Mouse (Mus musculus) heart, embryonic 13.5 days (tissue): ENCODE results near the gene Dnaja2. TPM values are rescaled to one million over a fixed set of nuclear protein-coding genes. Genes with fewer than 3 reads are reported as not detected.

Experiments
- ATAC-seq: fragments of 200-750 bp; cut with Nextera tagmentation; 2 replicates; pipeline ENCODE4 v1.8.0; 2017; ENCODE audit warnings: moderate TSS enrichment; ENCODE audit not compliant: insufficient number of reproducible peaks, low FRiP score, low TSS enrichment; ENCODE audit errors: extremely low read depth
- H3K27ac ChIP-seq: fragments of 300-500 bp; sonication (generic); replicated peaks from 2 replicates; pipeline ENCODE4 v1.5.1; 2015; ENCODE audit warnings: moderate library complexity, mild to moderate bottlenecking, inconsistent platforms
- H3K27me3 ChIP-seq: fragments of 300-500 bp; sonication (generic); replicated peaks from 2 replicates; pipeline ENCODE4 v1.6.1; 2015; ENCODE audit warnings: mild to moderate bottlenecking, inconsistent platforms
- H3K36me3 ChIP-seq: fragments of 300-500 bp; sonication (generic); 2 replicates; pipeline ENCODE4 v1.6.1; 2015; ENCODE audit warnings: mild to moderate bottlenecking, inconsistent platforms
- H3K4me1 ChIP-seq: fragments of 300-500 bp; sonication (generic); 2 replicates; pipeline ENCODE4 v1.6.1; 2015; ENCODE audit warnings: inconsistent platforms
- H3K4me2 ChIP-seq: fragments of 300-500 bp; sonication (generic); 2 replicates; pipeline ENCODE4 v1.6.1; 2015; ENCODE audit warnings: inconsistent platforms, mild to moderate bottlenecking, moderate library complexity
- H3K4me3 ChIP-seq: fragments of 300-500 bp; sonication (generic); 2 replicates; pipeline ENCODE4 v1.5.1; 2015; ENCODE audit warnings: moderate library complexity, mild to moderate bottlenecking, inconsistent platforms
- H3K9ac ChIP-seq: fragments of 300-500 bp; sonication (generic); 2 replicates; pipeline ENCODE4 v1.6.1; 2015; ENCODE audit warnings: inconsistent platforms, mild to moderate bottlenecking, moderate library complexity
- H3K9me3 ChIP-seq: fragments of 300-500 bp; sonication (generic); 2 replicates; pipeline ENCODE4 v1.6.1; 2016; ENCODE audit warnings: inconsistent platforms
- WGBS: fragments of 180-500 bp; shearing (Covaris S2); methylation state at CpG from one replicate; pipeline ENCODE4 v1.1.7; 2015; ENCODE audit warnings: mixed read lengths; 5-methylcytosine and 5-hydroxymethylcytosine counted together
- polyA plus RNA-seq: library from polyadenylated mRNA; unstranded; fragments of >200 nt; fragmentation: Nextera tagmentation; extraction: Ambion mirVana; gene quantifications from 2 replicates; pipeline ENCODE4 v1.2.1, GENCODE M21; 2015

Gene Dnaja2
- polyA plus RNA-seq, result 126 and 137 TPM in 2 replicates

DNA sequence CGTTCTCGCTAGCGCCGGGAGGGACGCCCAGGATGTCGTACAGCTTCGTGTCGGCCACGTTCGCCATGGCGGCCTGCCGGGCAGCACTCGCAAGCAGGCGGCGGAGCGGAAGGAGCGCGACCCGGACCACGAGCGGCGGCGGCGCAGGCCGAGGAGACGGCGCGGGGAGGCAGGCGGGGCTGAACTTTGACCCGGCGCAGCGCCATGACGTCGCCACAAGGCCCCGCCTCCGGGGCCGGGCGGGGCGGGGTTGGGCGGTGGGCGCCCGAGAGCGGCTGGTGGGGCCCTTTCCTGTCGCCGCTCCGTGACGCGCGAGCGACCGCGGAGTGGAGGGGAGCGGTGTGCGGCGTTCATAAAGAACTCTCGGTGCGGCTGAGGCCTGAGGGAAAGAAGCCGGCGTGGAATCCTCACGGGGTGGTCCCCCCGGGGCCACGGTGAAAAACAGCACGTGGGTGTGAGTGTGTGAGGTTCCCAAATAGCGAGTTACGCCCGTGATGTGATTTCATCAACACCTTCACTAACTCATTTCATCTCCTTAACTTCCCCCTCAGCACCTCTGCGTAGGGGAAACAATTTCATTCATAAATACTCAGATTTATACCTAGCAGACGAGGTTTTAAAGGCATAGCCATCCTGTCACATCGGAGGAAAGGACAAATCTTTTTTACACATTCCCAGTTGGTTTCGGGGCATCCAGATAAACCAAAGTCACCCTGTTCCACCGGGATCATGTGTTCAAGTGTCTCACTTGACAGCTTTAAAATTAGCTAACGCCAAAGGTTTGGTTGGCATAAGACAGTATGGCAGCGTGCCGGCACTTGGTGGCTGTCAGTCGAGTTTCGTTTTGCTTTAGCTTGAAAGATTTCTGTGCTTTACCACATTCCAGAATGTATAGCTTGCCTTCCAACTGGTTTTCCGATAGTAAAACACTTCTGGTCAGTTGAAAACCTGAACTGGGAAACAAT lies at the start of gene Dnaja2:
TSS of gene Dnaja2 (minus strand) at position 164 of the 965 bp plus-strand sequence.
- Histone ChIP-seq H3K27me3 (no peaks in the 10 kb centered on the region), H3K4me1 (peaks cover 39% of the 10 kb centered on the region), H3K4me3 (peak within 1 kb of the TSS; percentile 97), H3K4me2 (peak within 1 kb of the TSS; percentile 97), H3K27ac (peak within 1 kb of the TSS; percentile 95), H3K9ac (peak within 1 kb of the TSS; percentile 98), H3K36me3 (peaks cover 30% of the 10 kb centered on the region), H3K9me3 (no peaks in the 10 kb centered on the region)
- under 1% methylated on average over 77 of the region's 77 CpGs for whole genome bisulfite sequencing
- ATAC-seq, result peak; percentile 95

DNA sequence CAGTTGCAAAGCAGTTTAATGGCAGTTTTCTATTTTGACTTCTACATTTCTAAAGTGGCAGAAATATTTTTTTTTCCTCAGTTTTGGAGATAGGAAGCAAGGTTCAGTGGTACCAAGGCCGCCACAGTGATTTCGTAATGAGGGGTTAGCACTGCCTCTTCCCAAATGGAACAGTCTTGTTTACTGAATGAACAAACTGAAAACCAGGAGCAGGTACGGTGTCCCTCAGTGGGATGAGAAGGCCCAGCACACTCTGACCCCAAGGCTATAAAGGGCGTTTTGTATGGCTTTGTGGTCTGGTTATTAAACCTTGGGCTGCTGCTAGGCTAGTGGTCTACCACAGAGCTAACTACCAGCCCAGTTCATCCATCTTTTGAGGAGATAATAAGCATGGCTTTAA lies 49.1 kb upstream of the Dnaja2 start:
- H3K27ac ChIP-seq, result no peak overlapping the region
- no peak overlapping the region for H3K4me2 ChIP-seq
- WGBS, result 76% methylated on average over 4 of the region's 4 CpGs
- 0 out of 2 replicates have a peak, but pooled peaks cover 5% of the 10 kb centered on the region for H3K4me1 ChIP-seq
- ATAC-seq, result no peak
- no peaks in the 10 kb centered on the region for H3K36me3 ChIP-seq
- no peaks in the 10 kb centered on the region for H3K9me3 ChIP-seq
- H3K9ac ChIP-seq, result no peak overlapping the region
- H3K4me3 ChIP-seq, result no peak overlapping the region
- H3K27me3 ChIP-seq, result no peaks in the 10 kb centered on the region; the same call in 1 of the 2 replicates

DNA sequence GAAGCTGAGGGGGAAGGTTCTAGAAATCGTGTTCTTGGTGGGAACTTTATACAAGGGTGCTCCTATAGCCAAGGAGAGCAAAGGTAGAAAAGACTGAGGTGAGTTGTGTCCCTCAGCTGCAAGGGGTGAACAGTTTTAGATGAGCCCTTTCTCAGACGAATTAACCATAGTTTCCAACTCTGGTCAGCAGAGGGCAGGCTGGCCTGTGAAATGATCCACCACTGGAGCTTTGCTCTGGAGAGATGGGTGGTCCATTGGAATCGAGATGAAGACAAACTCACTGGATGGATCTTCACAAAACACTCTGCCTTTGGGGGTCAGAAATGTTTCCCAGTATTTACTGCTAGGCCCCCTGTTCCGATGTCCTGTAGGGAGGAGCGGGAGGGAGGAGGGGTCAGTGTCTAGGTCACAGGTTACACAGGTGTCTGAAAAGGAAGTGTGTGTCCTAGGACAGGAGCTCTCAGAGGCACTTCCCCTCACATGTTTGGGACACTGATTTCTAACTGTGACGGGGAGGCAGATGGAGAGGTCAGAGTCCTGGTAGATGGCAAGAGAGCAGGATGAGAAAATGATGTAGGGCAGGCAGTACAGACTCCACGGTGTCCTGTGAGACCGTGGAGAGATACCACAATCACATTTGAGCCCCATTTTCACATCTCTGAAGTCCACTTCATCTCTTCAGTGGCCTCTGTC lies 48.2 kb upstream of the Dnaja2 start:
- Histone ChIP-seq H3K9me3 (no peaks in the 10 kb centered on the region), H3K27me3 (no peaks in the 10 kb centered on the region; the same call in 1 of the 2 replicates), H3K36me3 (no peaks in the 10 kb centered on the region), H3K4me1 (0 out of 2 replicates have a peak, but pooled peaks cover 5% of the 10 kb centered on the region), H3K27ac (no peak overlapping the region), H3K9ac (no peak overlapping the region), H3K4me2 (no peak overlapping the region), H3K4me3 (no peak overlapping the region)
- no peak for ATAC-seq
- 35% methylated on average over 8 of the region's 8 CpGs for WGBS

DNA sequence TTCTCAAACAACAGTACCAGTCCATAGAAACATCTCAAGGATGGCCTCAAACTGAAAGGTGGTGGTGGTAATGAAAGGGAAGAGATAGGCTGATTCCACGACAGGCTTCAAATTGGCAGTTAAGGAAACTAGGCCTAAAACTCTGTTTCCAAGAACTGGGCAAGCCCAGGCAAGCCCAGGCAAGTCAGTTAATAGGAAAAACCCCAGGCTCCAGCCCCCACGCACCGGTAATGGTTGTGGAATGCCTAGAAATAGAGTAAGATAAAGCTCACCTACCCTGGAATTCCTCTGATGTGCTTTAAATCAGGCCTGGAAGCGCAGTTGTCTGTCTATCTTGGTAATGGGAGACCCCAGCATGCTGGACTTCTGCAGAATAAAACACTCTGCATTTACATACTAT lies 47.6 kb upstream of the Dnaja2 start:
- H3K4me2 ChIP-seq, result no peak overlapping the region
- no peaks in the 10 kb centered on the region; the same call in 1 of the 2 replicates for H3K27me3 ChIP-seq
- no peak overlapping the region for H3K27ac ChIP-seq
- no peaks in the 10 kb centered on the region for H3K9me3 ChIP-seq
- no peak overlapping the region for H3K4me3 ChIP-seq
- H3K36me3 ChIP-seq, result no peaks in the 10 kb centered on the region
- WGBS, result 46% methylated on average over 4 of the region's 4 CpGs
- no peak for ATAC-seq
- 0 out of 2 replicates have a peak, but pooled peaks cover 5% of the 10 kb centered on the region for H3K4me1 ChIP-seq
- no peak overlapping the region for H3K9ac ChIP-seq

DNA sequence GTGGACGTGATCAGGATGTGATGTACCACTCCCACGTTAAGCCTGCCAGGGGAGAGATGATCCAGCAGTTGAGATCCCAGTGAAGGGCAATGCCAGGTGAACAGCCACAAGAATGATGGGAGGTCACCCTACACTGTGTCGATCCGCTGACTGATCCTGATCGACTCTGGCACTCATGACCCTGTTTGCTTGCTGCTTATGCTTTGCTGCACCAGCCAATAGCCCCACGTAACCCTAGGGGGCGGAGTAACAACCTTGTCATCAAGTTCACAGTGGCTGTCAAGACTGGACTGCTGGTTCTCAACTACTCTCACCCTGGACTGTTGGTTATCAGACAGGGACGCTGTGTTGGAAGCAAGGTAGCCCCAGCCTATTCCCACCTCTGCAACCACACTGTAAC lies 46.6 kb upstream of the Dnaja2 start:
- H3K27me3 ChIP-seq, result no peaks in the 10 kb centered on the region; the same call in 1 of the 2 replicates
- no peaks in the 10 kb centered on the region for H3K9me3 ChIP-seq
- 0 out of 2 replicates have a peak, but pooled peaks cover 5% of the 10 kb centered on the region for H3K4me1 ChIP-seq
- 55% methylated on average over 8 of the region's 8 CpGs for WGBS
- H3K4me3 ChIP-seq, result no peak overlapping the region
- no peak overlapping the region for H3K4me2 ChIP-seq
- H3K9ac ChIP-seq, result no peak overlapping the region
- ATAC-seq, result no peak
- no peak overlapping the region for H3K27ac ChIP-seq
- H3K36me3 ChIP-seq, result no peaks in the 10 kb centered on the region

DNA sequence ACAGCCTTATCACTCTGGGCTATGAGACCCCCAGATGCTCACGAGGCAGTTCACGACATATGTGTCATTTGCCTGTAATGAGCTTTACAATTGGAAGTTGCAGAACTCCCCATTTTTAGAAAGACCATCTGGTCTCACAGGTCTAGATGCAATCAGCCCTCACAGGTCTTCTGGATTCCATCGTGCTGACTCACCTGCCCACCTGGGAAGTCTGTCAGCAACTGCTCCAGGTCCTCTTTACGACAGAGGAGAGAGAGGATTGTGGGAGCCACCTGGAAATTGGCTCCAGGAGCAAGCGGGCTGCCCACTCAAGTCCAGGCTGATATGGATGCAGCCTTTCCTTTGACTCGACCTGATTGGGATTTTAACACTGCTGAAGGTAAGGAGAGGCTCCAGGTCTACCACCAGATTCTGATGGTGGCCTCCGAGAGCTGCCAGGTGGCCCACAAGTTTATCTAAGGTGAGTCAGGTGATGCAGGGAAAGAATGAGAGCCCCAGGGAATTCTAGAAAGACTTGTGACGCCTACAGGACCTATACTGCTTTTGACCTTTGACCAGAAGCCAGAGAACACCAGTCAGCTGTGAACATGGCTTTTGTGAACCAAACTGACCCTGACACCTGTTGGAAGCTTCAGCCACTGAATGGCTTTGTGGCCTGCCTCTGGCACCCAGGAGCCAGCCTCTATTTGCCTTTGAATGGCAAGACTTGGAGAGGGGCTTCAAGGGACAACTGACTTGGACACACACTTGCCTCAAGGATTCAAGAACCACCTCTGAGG lies 42.5 kb upstream of the Dnaja2 start:
- no peak overlapping the region for H3K27ac ChIP-seq
- ATAC-seq, result no peak
- no peak overlapping the region for H3K4me3 ChIP-seq
- H3K9ac ChIP-seq, result no peak overlapping the region
- no peaks in the 10 kb centered on the region for H3K36me3 ChIP-seq
- no peak overlapping the region for H3K4me2 ChIP-seq
- no peaks in the 10 kb centered on the region; the same call in 1 of the 2 replicates for H3K27me3 ChIP-seq
- peaks cover 11% of the 10 kb centered on the region for H3K4me1 ChIP-seq
- H3K9me3 ChIP-seq, result no peaks in the 10 kb centered on the region
- WGBS, result 55% methylated on average over 8 of the region's 8 CpGs

DNA sequence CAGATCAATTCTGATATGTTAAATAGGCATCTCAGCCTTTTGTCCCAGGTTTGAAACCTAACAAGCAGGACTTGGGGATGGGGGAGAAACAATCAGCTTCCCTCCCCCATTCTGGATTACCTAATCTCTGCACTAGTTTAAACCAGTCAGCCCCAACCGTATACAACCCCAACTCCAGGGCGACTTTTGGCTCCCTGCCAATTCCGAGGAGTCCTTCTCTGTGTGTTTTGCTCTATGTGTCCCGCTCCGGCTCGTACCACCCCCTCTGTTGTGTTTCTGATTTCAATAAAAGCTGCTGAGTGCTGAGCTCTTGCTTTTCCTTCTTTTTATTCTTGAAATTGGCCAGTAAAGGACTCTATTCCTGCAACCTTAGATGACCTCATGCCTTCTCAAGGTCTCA lies 40.2 kb upstream of the Dnaja2 start:
- ATAC-seq, result 0 out of 2 replicates have a peak, but pooled peaks have one; percentile 37
- H3K36me3 ChIP-seq, result no peaks in the 10 kb centered on the region
- WGBS, result 26% methylated on average over 6 of the region's 6 CpGs

DNA sequence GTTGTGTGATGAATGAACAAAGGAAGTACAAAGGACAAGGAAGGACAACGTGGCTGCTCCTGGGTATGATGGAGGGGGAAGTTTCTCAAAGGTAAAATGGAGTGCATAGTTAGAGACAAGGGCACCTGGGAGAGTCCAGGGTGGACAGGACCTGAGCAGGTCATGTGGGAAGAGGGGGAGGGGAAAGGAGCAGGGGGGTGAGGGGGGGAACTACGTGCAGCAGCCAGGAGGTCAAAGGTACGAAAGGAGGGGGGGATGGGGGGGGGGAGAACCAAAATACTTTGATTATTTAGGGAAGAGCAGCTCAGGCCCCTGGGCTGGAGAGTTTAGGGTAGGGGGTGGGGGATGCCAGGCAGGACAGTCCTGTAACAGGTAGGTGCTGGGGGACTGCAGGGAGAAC lies 39.8 kb upstream of the Dnaja2 start:
- H3K4me2 ChIP-seq, result no peak overlapping the region
- no peak; the same call in 1 of the 2 replicates for ATAC-seq
- H3K27ac ChIP-seq, result no peak overlapping the region
- 48% methylated on average over 3 of the region's 3 CpGs for WGBS
- no peaks in the 10 kb centered on the region; the same call in 1 of the 2 replicates for H3K27me3 ChIP-seq
- H3K9me3 ChIP-seq, result no peaks in the 10 kb centered on the region
- no peaks in the 10 kb centered on the region for H3K36me3 ChIP-seq
- H3K9ac ChIP-seq, result no peak overlapping the region
- H3K4me3 ChIP-seq, result no peak overlapping the region
- peaks cover 6% of the 10 kb centered on the region for H3K4me1 ChIP-seq

More for the DNA sequence above, 40.2 kb upstream of the Dnaja2 start:
- Histone ChIP-seq H3K9me3 (no peaks in the 10 kb centered on the region), H3K9ac (no peak overlapping the region), H3K4me3 (no peak overlapping the region), H3K27me3 (no peaks in the 10 kb centered on the region; the same call in 1 of the 2 replicates), H3K4me2 (peak overlapping the region; percentile 44), H3K4me1 (peaks cover 6% of the 10 kb centered on the region), H3K27ac (no peak overlapping the region)

DNA sequence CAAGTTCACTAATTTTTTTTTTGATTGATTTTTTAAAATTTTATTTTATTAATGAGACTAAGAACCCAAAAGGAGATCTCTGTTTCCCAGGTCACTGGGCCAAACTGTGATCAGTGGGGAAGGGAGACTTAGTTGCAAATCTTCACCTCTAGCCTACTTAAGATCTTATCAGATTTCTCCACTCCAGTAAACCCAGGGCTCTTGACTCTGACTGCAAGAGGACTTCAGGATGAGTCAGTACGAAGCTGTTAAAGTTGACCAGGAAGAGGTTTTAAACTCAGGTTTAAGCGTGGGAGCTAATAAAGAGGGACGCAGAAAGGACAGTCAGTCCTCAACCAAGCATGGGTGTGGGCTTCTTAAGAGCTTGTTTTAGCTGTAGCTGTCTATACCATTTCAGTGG lies 38.2 kb upstream of the Dnaja2 start:
- no peaks in the 10 kb centered on the region for H3K36me3 ChIP-seq
- peaks cover 12% of the 10 kb centered on the region for H3K4me1 ChIP-seq
- ATAC-seq, result no peak
- H3K9me3 ChIP-seq, result no peaks in the 10 kb centered on the region
- WGBS, result 59% methylated on average over 3 of the region's 3 CpGs
- H3K9ac ChIP-seq, result no peak overlapping the region
- no peak overlapping the region for H3K27ac ChIP-seq
- no peaks in the 10 kb centered on the region for H3K27me3 ChIP-seq
- H3K4me3 ChIP-seq, result no peak overlapping the region
- no peak overlapping the region for H3K4me2 ChIP-seq

DNA sequence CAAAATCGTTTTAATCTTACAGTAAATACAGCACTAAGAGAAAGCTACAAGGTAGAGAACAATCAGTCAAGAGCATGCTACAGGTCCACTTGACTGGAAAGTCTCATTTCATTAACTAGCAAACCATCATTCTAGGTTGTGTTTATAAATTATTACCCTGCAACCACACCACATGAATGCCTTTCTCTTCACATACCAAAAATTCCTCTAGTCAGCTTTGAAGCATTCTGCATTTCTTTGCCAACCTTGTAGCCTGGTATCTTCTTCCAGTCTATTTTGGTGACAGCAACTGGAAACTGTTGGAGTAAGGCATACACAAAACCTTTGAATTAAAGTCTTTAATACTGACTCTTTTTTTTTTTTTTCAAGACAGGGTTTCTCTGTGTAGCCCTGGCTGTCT lies 36.4 kb upstream of the Dnaja2 start:
- no peak overlapping the region for H3K4me2 ChIP-seq
- no peaks in the 10 kb centered on the region for H3K27me3 ChIP-seq
- 72% methylated on average over 1 of the region's 1 CpGs for WGBS
- H3K4me1 ChIP-seq, result peaks cover 13% of the 10 kb centered on the region
- H3K27ac ChIP-seq, result no peak overlapping the region
- no peak overlapping the region for H3K4me3 ChIP-seq
- no peaks in the 10 kb centered on the region for H3K9me3 ChIP-seq
- ATAC-seq, result no peak
- H3K36me3 ChIP-seq, result no peaks in the 10 kb centered on the region
- no peak overlapping the region for H3K9ac ChIP-seq

DNA sequence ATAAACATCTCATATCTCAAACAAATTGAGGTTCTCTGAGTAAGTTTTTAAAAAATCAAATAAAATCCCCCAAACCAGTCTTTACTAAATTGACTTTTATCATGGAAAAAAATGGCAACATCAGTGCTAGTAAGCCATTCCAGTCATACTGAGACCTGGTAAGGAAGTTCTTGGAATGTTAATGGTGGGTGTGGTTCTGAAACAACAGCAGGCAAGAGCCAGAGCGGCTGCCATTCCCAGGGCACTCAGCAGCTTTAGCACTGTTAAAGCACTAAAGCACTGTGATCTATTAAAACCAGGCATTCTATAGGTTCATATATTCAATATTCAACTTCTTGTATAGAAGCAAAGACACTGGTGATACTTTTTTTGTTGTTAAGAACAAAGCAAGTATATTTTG lies 35.1 kb upstream of the Dnaja2 start:
- 68% methylated on average over 1 of the region's 1 CpGs for WGBS
- no peak overlapping the region for H3K4me2 ChIP-seq
- H3K4me1 ChIP-seq, result peaks cover 8% of the 10 kb centered on the region
- no peaks in the 10 kb centered on the region for H3K9me3 ChIP-seq
- H3K36me3 ChIP-seq, result no peaks in the 10 kb centered on the region
- no peak overlapping the region for H3K9ac ChIP-seq
- H3K4me3 ChIP-seq, result no peak overlapping the region
- no peak for ATAC-seq
- H3K27me3 ChIP-seq, result no peaks in the 10 kb centered on the region
- no peak overlapping the region for H3K27ac ChIP-seq
